Mouse (Mus musculus): Measurements from ENCODE around the gene Sypl. TPM values are rescaled to one million over a fixed set of nuclear protein-coding genes. Genes with fewer than 3 reads are reported as not detected.

Gene Sypl
- 36.2 TPM for total RNA-seq (2023)

GRCm38 (mm10) chr12:32953596-32954215 is at the start of gene Sypl:
Gene Sypl (plus strand): TSS chr12:32953891.

Other genes with a start within 250 kb of the Sypl start
- gene Nampt, start 134.3 kb upstream of the Sypl start, total RNA-seq (2023) = 36.9 TPM
- gene Cdhr3, start 139.0 kb downstream of the Sypl start, total RNA-seq (2023) = not detected
- gene Atxn7l1, start 193.8 kb downstream of the Sypl start, total RNA-seq (2023) = 163 TPM